Mouse (Mus musculus) forebrain, postnatal 0 days (tissue): ENCODE results near the gene 1700037H04Rik. TPM values are rescaled to one million over a fixed set of nuclear protein-coding genes. Genes with fewer than 3 reads are reported as not detected.

Source experiments
- ATAC-seq: fragments of 200-750 bp; cut with Nextera tagmentation; 2 replicates; pipeline ENCODE4 v1.8.0; 2017; ENCODE audit warnings: mild to moderate bottlenecking, moderate library complexity
- DNase-seq: peaks from one replicate; pipeline ENCODE4 v3.0.0-alpha.2; 2015
- H3K27ac ChIP-seq: fragments of 300-500 bp; sonication (generic); 2 replicates; pipeline ENCODE4 v1.5.1; 2014; ENCODE audit warnings: low read depth, mild to moderate bottlenecking, antibody characterized with exemption, low read length, moderate library complexity, mixed read lengths
- H3K27me3 ChIP-seq: fragments of 300-500 bp; sonication (generic); 2 replicates; pipeline ENCODE4 v1.6.1; 2014; ENCODE audit warnings: mild to moderate bottlenecking, low read length, mixed read lengths; ENCODE audit not compliant: insufficient read depth
- H3K36me3 ChIP-seq: fragments of 300-500 bp; sonication (generic); 2 replicates; pipeline ENCODE4 v1.6.1; 2014; ENCODE audit warnings: mild to moderate bottlenecking, moderate library complexity; ENCODE audit not compliant: insufficient read depth
- H3K4me1 ChIP-seq: fragments of 300-500 bp; sonication (generic); 2 replicates; pipeline ENCODE4 v1.6.1; 2014; ENCODE audit warnings: antibody characterized with exemption; ENCODE audit not compliant: insufficient read depth
- H3K4me2 ChIP-seq: fragments of 300-500 bp; sonication (generic); 2 replicates; pipeline ENCODE4 v1.6.1; 2014; ENCODE audit warnings: low read depth, mild to moderate bottlenecking, moderate library complexity
- H3K4me3 ChIP-seq: fragments of 300-500 bp; sonication (generic); 2 replicates; pipeline ENCODE4 v1.5.1; 2014; ENCODE audit warnings: low read depth, low read length, mixed read lengths
- H3K9ac ChIP-seq: fragments of 300-500 bp; sonication (generic); 2 replicates; pipeline ENCODE4 v1.6.1; 2014; ENCODE audit warnings: mild to moderate bottlenecking
- H3K9me3 ChIP-seq: fragments of 300-500 bp; sonication (generic); 2 replicates; pipeline ENCODE4 v1.6.1; 2016; ENCODE audit warnings: low read length
- CTCF ChIP-seq: sonication (generic); IDR thresholded peaks from 2 replicates; pipeline ENCODE4 v1.5.1; 2016; ENCODE audit warnings: antibody characterized with exemption, control low read depth, low read depth
- WGBS: fragments of 180-500 bp; shearing (Covaris S2); extraction: QIAGEN DNeasy Blood & Tissue Kit; methylation state at CpG from one replicate; pipeline ENCODE4 v1.1.7; 2014; 5-methylcytosine and 5-hydroxymethylcytosine counted together
- polyA plus RNA-seq: library from polyadenylated mRNA; unstranded; fragments of >200 nt; fragmentation: Nextera tagmentation; extraction: Ambion mirVana; gene quantifications from 2 replicates; pipeline ENCODE4 v1.2.1, GENCODE M21; 2015
- total RNA-seq: library from RNA; depleted of rRNA; stranded (reverse); fragments of >200 nt; gene quantifications from 2 replicates; pipeline ENCODE4 v1.2.3, GENCODE M21; 2014

The 1700037H04Rik gene
- total and polyA plus RNA-seq, 2 experiments from 2014 or later: 94.0 to 95.0 TPM

DNA sequence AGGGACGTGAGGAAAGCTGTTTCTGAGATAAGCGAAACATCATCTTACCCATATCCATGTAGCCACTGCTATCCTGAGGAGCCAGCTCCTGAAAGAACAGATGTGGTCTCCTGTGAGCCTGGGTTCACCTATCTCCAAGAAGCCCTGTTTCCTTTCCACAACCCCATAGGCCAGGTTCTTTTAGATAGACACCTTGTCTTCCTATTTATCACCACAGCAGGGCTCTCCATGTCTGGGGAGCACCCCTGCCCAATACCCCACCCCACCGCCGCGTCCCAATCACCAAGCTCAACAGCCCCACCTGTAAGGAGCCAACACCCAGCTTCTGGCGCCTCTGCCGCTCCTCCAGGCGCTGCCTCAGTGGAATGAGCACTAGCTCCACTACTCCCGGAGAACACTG lies 12.4 kb upstream of the 1700037H04Rik start:
- TF ChIP-seq CTCF: no peak
- no peak overlapping the region for H3K4me2 ChIP-seq
- peaks cover 18% of the 10 kb centered on the region for H3K4me1 ChIP-seq
- H3K9me3 ChIP-seq: no peaks in the 10 kb centered on the region
- no peak overlapping the region for H3K4me3 ChIP-seq
- 61% methylated on average over 9 of the region's 9 CpGs for WGBS
- no peak overlapping the region for H3K27ac ChIP-seq
- DNase-seq: no peak
- ATAC-seq: no peak
- 0 out of 2 replicates have a peak, but pooled peaks cover 14% of the 10 kb centered on the region for H3K36me3 ChIP-seq
- no peaks in the 10 kb centered on the region for H3K27me3 ChIP-seq
- H3K9ac ChIP-seq: no peak overlapping the region

DNA sequence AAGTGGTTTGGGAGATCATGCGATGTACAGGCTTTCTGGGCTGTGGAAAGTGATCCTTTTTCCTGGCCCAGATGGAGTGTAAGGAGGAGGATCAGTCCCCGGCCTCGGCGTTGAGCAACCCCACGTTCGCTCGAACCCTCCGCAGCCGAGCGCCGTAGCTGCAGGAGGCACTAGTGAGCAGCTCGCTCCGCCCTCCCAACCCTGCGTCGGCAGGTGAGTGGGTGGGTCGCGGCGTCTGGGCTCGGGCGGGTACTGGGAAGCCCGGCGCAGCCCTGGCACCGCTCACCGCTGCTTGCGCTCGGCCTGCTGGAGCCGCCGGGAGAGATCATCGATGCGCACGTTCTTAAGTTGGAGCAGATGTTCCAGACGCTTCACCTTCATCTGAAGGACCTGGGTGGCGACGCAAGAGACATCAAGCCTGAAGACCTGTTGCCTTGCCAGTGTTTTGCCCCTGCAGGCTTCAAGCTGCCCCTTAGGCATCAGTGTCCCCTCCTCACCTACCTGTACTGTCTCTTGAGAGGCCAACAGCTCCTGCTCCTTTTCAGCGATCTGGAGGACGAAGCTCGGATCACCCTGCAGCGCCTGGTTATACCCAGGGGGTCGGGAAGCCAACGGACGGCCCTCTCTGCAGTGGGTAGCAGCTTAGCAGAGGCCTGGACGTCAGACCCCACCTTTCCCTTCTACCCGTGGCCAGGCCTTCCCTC lies 11.7 kb upstream of the 1700037H04Rik start:
- H3K9me3 ChIP-seq: no peaks in the 10 kb centered on the region
- H3K27ac ChIP-seq: no peak overlapping the region
- ATAC-seq (no peak), DNase-seq (no peak)
- H3K9ac ChIP-seq: 0 out of 2 replicates have a peak overlapping the region, but pooled peaks have one; percentile 18
- H3K4me1 ChIP-seq: peaks cover 10% of the 10 kb centered on the region; the same call in 1 of the 2 replicates
- H3K36me3 ChIP-seq: 0 out of 2 replicates have a peak, but pooled peaks cover 14% of the 10 kb centered on the region
- H3K4me3 ChIP-seq: no peak overlapping the region
- H3K4me2 ChIP-seq: no peak overlapping the region; the same call in 1 of the 2 replicates
- H3K27me3 ChIP-seq: no peaks in the 10 kb centered on the region
- TF ChIP-seq CTCF: peak; percentile 28; the same call in 1 of the 2 replicates
- WGBS: 20% methylated on average over 42 of the region's 43 CpGs

DNA sequence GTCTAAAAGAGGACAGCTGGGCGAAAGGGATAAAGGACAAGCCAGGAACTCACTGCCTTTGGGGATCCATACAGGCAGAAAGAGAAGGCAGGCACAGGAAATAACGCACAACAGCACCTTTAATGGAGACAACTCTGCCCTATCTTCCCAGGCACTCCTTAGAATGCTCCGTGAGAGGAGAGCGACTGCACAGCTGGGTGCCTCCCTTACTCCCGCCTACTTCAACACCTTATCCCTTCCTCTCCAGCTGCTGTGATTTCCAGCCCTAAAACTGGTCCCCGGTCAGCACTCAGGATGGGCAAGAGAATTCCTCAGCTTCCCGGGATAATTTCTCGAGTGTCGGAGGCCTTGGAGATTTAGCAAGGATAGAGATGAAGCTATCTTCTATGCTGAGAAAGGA lies 11.1 kb upstream of the 1700037H04Rik start:
- H3K9me3 ChIP-seq: no peaks in the 10 kb centered on the region
- WGBS: 34% methylated on average over 9 of the region's 9 CpGs
- H3K36me3 ChIP-seq: 0 out of 2 replicates have a peak, but pooled peaks cover 14% of the 10 kb centered on the region
- ATAC-seq (no peak), DNase-seq (no peak)
- no peak overlapping the region for H3K27ac ChIP-seq
- no peak overlapping the region for H3K4me3 ChIP-seq
- H3K27me3 ChIP-seq: no peaks in the 10 kb centered on the region
- 0 out of 2 replicates have a peak, but pooled peaks cover 9% of the 10 kb centered on the region for H3K4me1 ChIP-seq
- no peak overlapping the region for H3K4me2 ChIP-seq
- no peak overlapping the region for H3K9ac ChIP-seq
- no peak for TF ChIP-seq CTCF

DNA sequence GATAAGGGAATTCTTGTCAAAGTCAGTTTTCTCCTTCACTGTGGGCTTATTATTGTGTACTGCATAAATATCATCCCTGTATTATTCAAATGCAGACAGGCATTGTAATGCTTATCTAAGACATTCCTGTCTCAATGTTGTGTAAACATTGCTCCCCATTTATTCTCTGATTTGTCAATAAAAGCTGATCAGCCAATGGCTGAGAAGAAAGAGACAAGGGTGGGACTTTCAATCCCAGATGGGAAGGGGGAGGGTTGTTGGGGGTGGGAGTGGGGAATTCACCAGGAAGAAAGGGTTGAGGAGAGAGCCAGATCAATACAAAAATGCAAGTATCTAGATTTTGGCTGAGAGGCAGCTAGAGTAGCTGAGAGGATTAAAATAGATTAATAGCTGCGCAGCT lies 9.0 kb upstream of the 1700037H04Rik start:
- Histone ChIP-seq H3K9ac (no peak overlapping the region), H3K4me1 (0 out of 2 replicates have a peak, but pooled peaks cover 2% of the 10 kb centered on the region), H3K4me2 (no peak overlapping the region), H3K27ac (no peak overlapping the region), H3K4me3 (no peak overlapping the region), H3K27me3 (no peaks in the 10 kb centered on the region), H3K36me3 (0 out of 2 replicates have a peak, but pooled peaks cover 14% of the 10 kb centered on the region), H3K9me3 (no peaks in the 10 kb centered on the region)
- DNase-seq (no peak), ATAC-seq (peak; percentile 40; the same call in 1 of the 2 replicates)
- no peak for TF ChIP-seq CTCF
- 55% methylated on average over 1 of the region's 1 CpGs for WGBS

DNA sequence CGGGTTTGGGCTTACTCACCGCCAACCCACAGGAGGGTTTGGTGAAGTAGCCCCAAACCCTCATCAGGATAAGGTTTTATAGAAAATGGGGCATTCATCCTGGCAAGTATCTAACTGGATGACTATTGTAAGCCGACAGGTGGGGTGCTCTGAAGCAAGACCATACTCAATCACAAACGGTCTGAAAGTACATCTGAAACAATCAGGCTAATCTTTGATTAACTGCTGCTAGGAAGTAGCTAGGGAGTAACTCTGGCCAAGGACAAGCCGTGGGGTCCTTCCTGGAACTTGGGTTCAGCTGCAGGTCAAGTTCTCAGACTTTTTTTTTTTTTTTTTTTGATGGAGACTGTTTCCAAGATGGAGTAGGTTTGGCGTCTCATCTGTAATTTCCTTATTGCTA lies 8.1 kb upstream of the 1700037H04Rik start:
- Histone ChIP-seq H3K9me3 (no peaks in the 10 kb centered on the region), H3K4me1 (0 out of 2 replicates have a peak, but pooled peaks cover 2% of the 10 kb centered on the region), H3K4me2 (no peak overlapping the region), H3K27me3 (no peaks in the 10 kb centered on the region), H3K36me3 (0 out of 2 replicates have a peak, but pooled peaks cover 14% of the 10 kb centered on the region), H3K4me3 (no peak overlapping the region), H3K27ac (no peak overlapping the region), H3K9ac (no peak overlapping the region)
- TF ChIP-seq CTCF: no peak
- DNase-seq (no peak), ATAC-seq (no peak)
- 89% methylated on average over 6 of the region's 6 CpGs for WGBS

DNA sequence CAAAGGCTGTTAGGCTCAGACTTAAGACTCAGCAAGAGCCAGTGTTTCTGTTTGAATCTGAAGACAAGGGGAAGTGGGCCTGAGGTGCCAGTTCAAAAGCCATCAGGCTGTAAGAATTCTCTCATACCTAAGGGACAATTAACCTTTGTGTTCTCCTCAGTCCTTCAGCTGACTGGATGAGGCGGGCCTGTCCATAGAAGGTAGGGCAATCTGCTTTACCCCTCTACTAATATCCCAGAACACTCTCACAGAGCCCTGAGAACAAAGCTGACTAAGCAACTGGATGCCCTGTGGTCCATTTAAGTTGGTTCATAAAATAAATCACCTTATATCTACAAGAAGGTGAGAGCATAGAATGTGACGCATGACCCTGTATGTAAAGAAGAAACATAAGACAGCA lies 6.3 kb upstream of the 1700037H04Rik start:
- Histone ChIP-seq H3K4me2 (no peak overlapping the region), H3K27me3 (no peaks in the 10 kb centered on the region), H3K4me3 (no peak overlapping the region), H3K4me1 (0 out of 2 replicates have a peak, but pooled peaks cover 2% of the 10 kb centered on the region), H3K36me3 (no peaks in the 10 kb centered on the region), H3K9ac (no peak overlapping the region), H3K27ac (no peak overlapping the region), H3K9me3 (no peaks in the 10 kb centered on the region)
- ATAC-seq (no peak), DNase-seq (no peak)
- no peak for TF ChIP-seq CTCF
- WGBS: 85% methylated on average over 2 of the region's 2 CpGs

DNA sequence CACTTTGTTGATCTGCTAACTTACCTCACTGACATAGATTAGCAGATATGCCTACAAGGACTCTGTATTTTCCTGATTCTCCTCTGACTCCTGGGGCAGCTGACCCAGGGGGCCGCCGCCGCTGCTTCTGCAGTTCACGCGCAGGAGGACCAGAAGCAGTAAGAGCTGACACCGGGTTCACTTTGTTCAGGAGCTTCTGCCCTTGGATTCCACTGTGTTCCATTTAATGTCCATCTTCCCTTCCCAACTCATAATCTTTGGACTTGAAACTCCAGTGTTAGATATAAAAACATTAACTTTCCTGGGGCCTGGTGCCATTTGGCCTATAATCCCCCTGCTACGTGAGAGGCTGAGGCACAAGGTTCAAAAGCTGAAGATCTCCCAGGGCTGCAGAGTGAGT lies 4.0 kb upstream of the 1700037H04Rik start:
- Histone ChIP-seq H3K36me3 (no peaks in the 10 kb centered on the region), H3K9me3 (no peaks in the 10 kb centered on the region), H3K9ac (no peak overlapping the region), H3K4me3 (no peak overlapping the region), H3K4me1 (peaks cover 2% of the 10 kb centered on the region; the same call in 1 of the 2 replicates), H3K27me3 (no peaks in the 10 kb centered on the region), H3K27ac (no peak overlapping the region), H3K4me2 (no peak overlapping the region)
- no peak for ATAC-seq
- DNase-seq: no peak
- TF ChIP-seq CTCF: no peak
- 87% methylated on average over 7 of the region's 7 CpGs for WGBS
